Mouse (Mus musculus): ENCODE measurements at regions not wholly inside any gene's neighbourhood (a gene's known extent, or its start where the extent isn't known, plus 50 kb on each side); places are given as distances from the start of the nearest gene placed in this dataset.
A peak's percentile ranks its signal among the peaks of the same experiment; 100 is the strongest.

DNA sequence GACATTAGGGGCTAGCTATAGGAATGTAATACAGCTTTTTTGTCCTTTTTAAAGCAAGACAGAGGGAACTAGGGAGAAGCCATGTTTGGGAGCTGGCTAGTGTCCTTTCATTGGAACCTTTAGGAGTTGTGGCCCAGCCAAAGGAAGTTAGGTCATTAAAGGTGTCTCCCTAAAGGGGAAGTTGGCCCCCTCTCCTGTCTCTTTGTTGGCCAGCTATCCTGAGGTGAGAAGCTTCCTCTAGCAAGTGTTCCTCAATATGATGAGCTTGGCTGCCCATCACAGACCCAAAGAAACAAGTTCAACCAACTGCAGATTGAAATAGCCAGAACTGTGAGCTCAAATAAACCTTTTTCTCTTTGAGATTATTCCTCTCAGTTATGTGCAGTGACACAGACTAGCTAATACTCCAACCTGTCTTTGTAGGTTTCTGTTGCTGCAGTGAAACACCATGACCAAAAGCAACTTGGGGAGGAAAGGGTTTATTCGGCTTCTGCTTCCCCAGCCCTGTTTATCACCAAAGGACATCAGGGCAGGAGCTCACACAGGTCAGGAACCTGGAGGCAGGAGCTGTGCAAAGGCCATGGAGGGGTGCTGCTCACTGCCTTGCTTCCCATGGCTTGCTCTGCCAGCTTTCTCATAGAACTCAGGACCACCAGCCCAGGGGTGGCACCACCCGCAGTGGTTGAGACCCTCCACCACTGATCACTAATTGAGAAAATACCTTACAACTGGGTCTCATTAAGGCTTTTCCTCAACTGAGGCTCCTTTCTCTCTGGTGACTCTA lies 94.0 kb upstream of the Ccn6 start:
- Histone ChIP-seq H3K27ac (ENCODE audit: low read length) (no peak overlapping the region), H3K4me3 (ENCODE audit: low read depth, low read length) (no peak overlapping the region), H3K9me3 (ENCODE audit: low read length) (no peaks in the 10 kb centered on the region), H3K27me3 (replicated peaks; ENCODE audit: insufficient read depth, low read length) (no peaks in the 10 kb centered on the region), H3K4me1 (ENCODE audit: insufficient read depth, low read depth, low read length) (no peaks in the 10 kb centered on the region), H3K36me3 (ENCODE audit: insufficient read depth, low read length) (no peaks in the 10 kb centered on the region), H3K9ac (replicated peaks; ENCODE audit: low read depth) (no peak overlapping the region), H3K4me2 (replicated peaks; ENCODE audit: low read depth, low read length) (no peak overlapping the region)
- no peak for TF ChIP-seq CTCF (IDR thresholded peaks at IDR 0.05)
- TF ChIP-seq EP300 (IDR thresholded peaks at IDR 0.05) = no peak
- ATAC-seq (no peak), DNase-seq (ENCODE audit: low spot score) (no peak)
- WGBS = 88% methylated on average over 2 of the region's 2 CpGs

DNA sequence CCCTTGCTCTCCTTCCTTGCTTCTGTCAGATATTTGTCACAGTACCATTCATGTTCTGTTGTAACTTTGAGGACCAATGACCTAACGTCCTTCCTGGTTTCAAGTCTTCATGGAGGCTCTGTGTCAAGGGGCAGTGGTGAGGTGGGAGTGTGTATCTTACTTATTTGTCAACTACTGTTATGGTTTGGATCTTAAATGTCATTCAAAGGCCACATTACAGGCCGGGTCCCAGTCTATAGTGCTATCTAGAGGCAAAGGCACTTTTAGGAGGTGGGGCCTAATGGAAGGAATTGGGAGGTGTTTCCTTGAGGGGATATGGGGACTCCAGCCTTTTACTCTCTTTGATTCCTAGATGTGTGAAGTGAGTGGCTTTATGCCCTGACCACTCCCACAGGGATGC lies 91.0 kb upstream of the Ccn6 start:
- Histone ChIP-seq H3K9ac (replicated peaks; ENCODE audit: low read depth) (no peak overlapping the region), H3K27ac (ENCODE audit: low read length) (no peak overlapping the region), H3K27me3 (replicated peaks; ENCODE audit: insufficient read depth, low read length) (no peaks in the 10 kb centered on the region), H3K4me3 (ENCODE audit: low read depth, low read length) (no peak overlapping the region), H3K36me3 (ENCODE audit: insufficient read depth, low read length) (no peaks in the 10 kb centered on the region), H3K4me1 (ENCODE audit: insufficient read depth, low read depth, low read length) (no peaks in the 10 kb centered on the region), H3K4me2 (replicated peaks; ENCODE audit: low read depth, low read length) (no peak overlapping the region), H3K9me3 (ENCODE audit: low read length) (no peaks in the 10 kb centered on the region)
- TF ChIP-seq CTCF (IDR thresholded peaks at IDR 0.05) (no peak), EP300 (IDR thresholded peaks at IDR 0.05) (no peak)
- WGBS = 77% methylated on average over 2 of the region's 2 CpGs
- no peak for ATAC-seq
- DNase-seq (ENCODE audit: low spot score) = no peak

DNA sequence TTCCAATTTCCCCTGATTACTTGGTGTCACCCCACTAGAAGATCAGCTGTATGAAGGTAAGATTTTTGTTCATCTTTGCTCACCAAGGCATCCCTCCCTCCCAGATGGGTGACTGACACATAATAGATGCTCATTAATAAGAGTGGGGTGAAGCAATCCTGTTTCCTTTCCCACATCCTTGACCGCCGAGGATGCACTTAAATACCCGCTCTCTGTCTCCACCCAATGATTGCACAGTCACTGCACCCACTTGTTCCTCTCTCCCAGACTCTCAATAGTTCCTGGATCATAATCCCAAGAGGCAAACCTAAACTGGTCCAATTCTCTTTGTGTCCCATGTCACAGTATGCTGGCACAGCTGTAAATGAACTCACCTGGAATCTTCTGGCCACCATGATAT lies 86.4 kb upstream of the Ccn6 start:
- Histone ChIP-seq H3K27ac (ENCODE audit: low read length) (no peak overlapping the region), H3K27me3 (replicated peaks; ENCODE audit: insufficient read depth, low read length) (no peaks in the 10 kb centered on the region), H3K4me2 (replicated peaks; ENCODE audit: low read depth, low read length) (no peak overlapping the region), H3K9ac (replicated peaks; ENCODE audit: low read depth) (no peak overlapping the region), H3K9me3 (ENCODE audit: low read length) (no peaks in the 10 kb centered on the region), H3K36me3 (ENCODE audit: insufficient read depth, low read length) (no peaks in the 10 kb centered on the region), H3K4me1 (ENCODE audit: insufficient read depth, low read depth, low read length) (no peaks in the 10 kb centered on the region), H3K4me3 (ENCODE audit: low read depth, low read length) (no peak overlapping the region)
- ATAC-seq (no peak), DNase-seq (ENCODE audit: low spot score) (no peak)
- 45% methylated on average over 3 of the region's 3 CpGs for WGBS
- no peak for TF ChIP-seq EP300 (IDR thresholded peaks at IDR 0.05)
- no peak for TF ChIP-seq CTCF (IDR thresholded peaks at IDR 0.05)

DNA sequence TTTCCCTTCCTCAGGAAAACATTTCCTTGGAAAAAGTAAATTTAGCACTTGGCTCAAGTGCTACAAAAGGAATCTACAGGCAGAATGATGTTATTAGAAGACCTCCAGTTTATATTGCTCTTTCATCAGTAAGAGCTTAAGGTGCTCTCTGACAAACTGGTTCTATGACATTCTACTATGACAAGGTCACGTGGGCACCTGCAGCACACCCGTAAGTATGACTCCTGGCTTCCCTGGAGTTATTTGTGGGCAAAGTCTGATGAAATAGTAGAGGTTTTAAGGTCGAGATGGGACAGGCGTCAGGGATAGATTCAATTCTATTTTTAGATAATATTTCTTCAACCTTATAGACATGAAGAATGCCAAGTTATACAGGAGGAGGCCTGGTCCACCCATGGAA lies 84.9 kb upstream of the Ccn6 start:
- Histone ChIP-seq H3K36me3 (ENCODE audit: insufficient read depth, low read length) (no peaks in the 10 kb centered on the region), H3K9me3 (ENCODE audit: low read length) (no peaks in the 10 kb centered on the region), H3K4me1 (ENCODE audit: insufficient read depth, low read depth, low read length) (no peaks in the 10 kb centered on the region), H3K4me3 (ENCODE audit: low read depth, low read length) (no peak overlapping the region), H3K27me3 (replicated peaks; ENCODE audit: insufficient read depth, low read length) (no peaks in the 10 kb centered on the region), H3K4me2 (replicated peaks; ENCODE audit: low read depth, low read length) (no peak overlapping the region), H3K9ac (replicated peaks; ENCODE audit: low read depth) (no peak overlapping the region), H3K27ac (ENCODE audit: low read length) (no peak overlapping the region)
- DNase-seq (ENCODE audit: low spot score) (peak; percentile 77), ATAC-seq (peak; percentile 77)
- 37% methylated on average over 4 of the region's 4 CpGs for WGBS
- no peak for TF ChIP-seq CTCF (IDR thresholded peaks at IDR 0.05)
- TF ChIP-seq EP300 (IDR thresholded peaks at IDR 0.05) = no peak

DNA sequence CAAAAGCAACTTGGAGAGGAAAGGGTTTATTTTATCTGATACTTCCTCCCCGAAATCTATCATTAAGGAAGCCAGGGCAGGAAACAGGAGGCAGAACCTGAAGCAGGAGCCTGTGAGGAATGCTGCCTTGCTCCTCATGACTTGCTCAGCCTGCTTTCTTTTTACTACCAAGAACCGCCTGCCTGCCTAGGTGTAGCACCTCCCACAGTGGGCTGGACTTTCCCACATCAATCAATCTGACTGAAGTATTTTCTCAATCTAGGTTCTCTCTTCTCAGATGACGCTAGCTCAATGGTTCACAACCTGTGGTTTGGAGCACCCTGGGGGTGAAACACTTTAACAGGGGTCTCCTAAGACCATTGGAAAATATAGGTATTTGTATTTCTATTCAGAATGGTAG lies 83.4 kb upstream of the Ccn6 start:
- Histone ChIP-seq H3K9ac (replicated peaks; ENCODE audit: low read depth) (no peak overlapping the region), H3K4me2 (replicated peaks; ENCODE audit: low read depth, low read length) (no peak overlapping the region), H3K4me1 (ENCODE audit: insufficient read depth, low read depth, low read length) (no peaks in the 10 kb centered on the region), H3K27ac (ENCODE audit: low read length) (no peak overlapping the region), H3K27me3 (replicated peaks; ENCODE audit: insufficient read depth, low read length) (no peaks in the 10 kb centered on the region), H3K9me3 (ENCODE audit: low read length) (no peaks in the 10 kb centered on the region), H3K36me3 (ENCODE audit: insufficient read depth, low read length) (no peaks in the 10 kb centered on the region), H3K4me3 (ENCODE audit: low read depth, low read length) (no peak overlapping the region)
- no peak for ATAC-seq
- no peak for DNase-seq (ENCODE audit: low spot score)
- TF ChIP-seq CTCF (IDR thresholded peaks at IDR 0.05) (no peak), EP300 (IDR thresholded peaks at IDR 0.05) (no peak)
- 56% methylated on average over 3 of the region's 3 CpGs for WGBS

DNA sequence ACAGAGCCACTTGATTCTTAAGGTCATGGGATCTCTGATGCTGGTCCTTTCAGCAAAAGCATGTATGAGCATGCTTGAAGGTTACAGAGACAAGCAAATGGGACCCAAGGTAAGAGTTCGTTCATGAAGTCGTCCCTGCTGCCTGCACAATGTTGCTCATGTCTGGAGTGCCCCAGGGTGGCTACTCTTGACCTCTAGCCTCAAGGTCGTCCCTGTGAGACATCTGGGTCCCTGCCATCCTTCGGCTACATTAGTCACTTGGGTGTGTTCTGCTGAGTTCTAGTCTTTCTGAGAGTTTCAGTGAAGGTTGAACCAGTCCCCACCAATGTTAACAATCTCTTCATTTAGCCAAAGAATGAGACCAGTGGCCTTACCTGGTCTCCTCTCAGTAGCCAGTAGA lies 81.5 kb upstream of the Ccn6 start:
- Histone ChIP-seq H3K27me3 (replicated peaks; ENCODE audit: insufficient read depth, low read length) (no peaks in the 10 kb centered on the region), H3K9me3 (ENCODE audit: low read length) (no peaks in the 10 kb centered on the region), H3K27ac (ENCODE audit: low read length) (no peak overlapping the region), H3K36me3 (ENCODE audit: insufficient read depth, low read length) (no peaks in the 10 kb centered on the region), H3K4me3 (ENCODE audit: low read depth, low read length) (no peak overlapping the region), H3K4me2 (replicated peaks; ENCODE audit: low read depth, low read length) (no peak overlapping the region), H3K4me1 (ENCODE audit: insufficient read depth, low read depth, low read length) (no peaks in the 10 kb centered on the region), H3K9ac (replicated peaks; ENCODE audit: low read depth) (no peak overlapping the region)
- ATAC-seq = no peak
- WGBS = 69% methylated on average over 4 of the region's 4 CpGs
- TF ChIP-seq CTCF (IDR thresholded peaks at IDR 0.05) (no peak), EP300 (IDR thresholded peaks at IDR 0.05) (no peak)
- no peak for DNase-seq (ENCODE audit: low spot score)

DNA sequence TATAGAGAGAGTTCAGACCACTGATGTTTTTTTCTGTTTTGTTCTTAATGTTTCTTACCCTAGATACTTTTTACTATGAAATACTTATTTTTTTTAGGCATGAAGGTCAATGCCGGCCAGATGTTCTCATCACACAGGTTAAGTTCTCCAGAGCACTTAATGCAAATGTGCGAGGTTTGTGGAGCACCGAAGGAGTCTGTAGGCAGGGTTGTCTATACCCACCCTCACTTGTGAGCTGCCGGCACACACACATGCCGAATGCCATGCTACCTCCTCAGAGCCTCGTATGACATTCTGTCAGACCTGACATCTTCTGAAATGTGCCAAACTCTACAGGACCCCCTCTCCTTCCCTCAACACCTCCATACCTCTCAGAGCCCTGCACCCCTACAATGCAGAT lies 80.5 kb upstream of the Ccn6 start:
- no peak for TF ChIP-seq CTCF (IDR thresholded peaks at IDR 0.05)
- TF ChIP-seq EP300 (IDR thresholded peaks at IDR 0.05) = no peak
- no peak overlapping the region for H3K27ac ChIP-seq (ENCODE audit: low read length)
- H3K4me3 ChIP-seq (ENCODE audit: low read depth, low read length) = no peak overlapping the region
- no peaks in the 10 kb centered on the region for H3K27me3 ChIP-seq (replicated peaks; ENCODE audit: insufficient read depth, low read length)
- H3K36me3 ChIP-seq (ENCODE audit: insufficient read depth, low read length) = no peaks in the 10 kb centered on the region
- DNase-seq (ENCODE audit: low spot score) (no peak), ATAC-seq (no peak)
- no peaks in the 10 kb centered on the region for H3K4me1 ChIP-seq (ENCODE audit: insufficient read depth, low read depth, low read length)
- WGBS = 70% methylated on average over 6 of the region's 6 CpGs
- no peaks in the 10 kb centered on the region for H3K9me3 ChIP-seq (ENCODE audit: low read length)
- H3K4me2 ChIP-seq (replicated peaks; ENCODE audit: low read depth, low read length) = no peak overlapping the region
- H3K9ac ChIP-seq (replicated peaks; ENCODE audit: low read depth) = no peak overlapping the region

Data from lung, postnatal 0 days (tissue).